Mouse (Mus musculus): ENCODE data around the gene Klhl5. TPM values are rescaled to one million over a fixed set of nuclear protein-coding genes. Genes with fewer than 3 reads are reported as not detected.
"Not testable (repeated sequence)": the region's sequence is repeated elsewhere in the genome, so short reads cannot be mapped to it uniquely, and the experiment has no call there.

Klhl5 gene
- polyA plus RNA-seq, 1 experiment, result 25.2 TPM

DNA sequence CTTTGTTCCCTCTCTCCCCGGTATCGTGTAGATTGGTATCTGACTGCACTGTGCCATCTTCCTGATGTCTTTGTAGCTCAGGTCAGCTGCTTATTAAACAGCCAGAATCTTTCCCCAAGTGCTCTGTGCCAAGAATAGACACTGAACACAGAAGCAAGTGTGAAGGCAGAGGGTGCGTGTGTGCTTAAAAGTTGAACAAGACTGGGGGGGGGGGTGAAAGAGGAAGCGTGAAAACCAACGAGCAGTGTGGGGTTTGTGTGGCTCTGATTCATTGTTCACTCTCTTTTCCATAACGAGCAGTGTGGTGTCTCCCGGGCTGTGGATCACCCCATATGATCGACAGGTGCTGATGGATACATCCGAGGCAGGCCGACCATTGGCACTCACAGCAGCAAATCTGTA lies 4.7 kb upstream of the Klhl5 start:
- peak overlapping the region; percentile 3; the same call in 1 of the 2 replicates for H3K27ac ChIP-seq (ENCODE audit: insufficient read depth, low read depth, low read length)
- WGBS, result 51% methylated on average over 10 of the region's 10 CpGs
- no peak for DNase-seq
- H3K4me1 ChIP-seq (ENCODE audit: control insufficient read depth, insufficient read depth, low read length), result peaks cover 4% of the 10 kb centered on the region; the same call in 1 of the 2 replicates
- H3K36me3 ChIP-seq (ENCODE audit: control insufficient read depth, insufficient read depth, low read length), result no peaks in the 10 kb centered on the region
- H3K4me3 ChIP-seq (ENCODE audit: insufficient read depth, low read depth, low read length), result no peak overlapping the region
- TF ChIP-seq POLR2A (IDR thresholded peaks at IDR 0.05; ENCODE audit: low read depth, low read length) (no peak), CTCF (conservative IDR thresholded peaks at IDR 0.05; ENCODE audit: insufficient read depth, insufficient read length, low read depth, low read length) (no peak)
- H3K27me3 ChIP-seq (replicated peaks; ENCODE audit: control insufficient read depth, insufficient read depth, low read length), result no peaks in the 10 kb centered on the region

DNA sequence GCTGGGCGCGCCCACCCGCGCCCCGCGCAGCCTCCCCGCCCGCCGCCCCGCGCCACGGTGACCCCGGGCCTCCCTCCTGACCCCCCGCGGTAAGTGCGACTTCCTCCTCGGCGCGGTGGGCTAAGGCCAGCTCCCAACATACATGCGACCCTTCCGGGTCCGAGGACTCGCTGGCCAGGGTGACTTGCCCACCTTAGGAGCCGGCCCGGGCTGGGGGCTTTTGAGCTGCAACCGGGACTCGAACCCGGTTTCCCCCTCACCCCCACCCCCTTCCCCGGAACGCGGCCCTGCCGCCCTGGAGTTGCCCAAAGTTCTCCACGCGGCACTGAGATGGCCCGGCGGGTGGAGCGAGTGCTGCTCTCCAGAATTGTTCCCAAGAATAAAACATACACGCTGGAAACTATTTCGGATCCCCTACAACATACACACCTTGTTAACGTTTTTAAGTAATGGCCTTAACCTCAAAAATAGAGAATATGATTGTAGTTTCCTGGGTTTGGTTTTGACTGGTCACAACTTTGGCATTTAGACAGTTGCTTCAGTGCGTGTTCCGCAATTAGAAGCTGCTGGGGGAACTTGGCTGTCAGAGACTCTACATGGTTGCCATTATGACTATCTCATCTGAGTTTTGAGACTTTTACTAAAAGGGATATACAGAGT lies 564 bp downstream of the Klhl5 start:
- no peak for TF ChIP-seq CTCF (conservative IDR thresholded peaks at IDR 0.05; ENCODE audit: insufficient read depth, insufficient read length, low read depth, low read length)
- no peak for TF ChIP-seq POLR2A (IDR thresholded peaks at IDR 0.05; ENCODE audit: low read depth, low read length)
- Histone ChIP-seq H3K36me3 (ENCODE audit: control insufficient read depth, insufficient read depth, low read length) (no peaks in the 10 kb centered on the region), H3K27me3 (replicated peaks; ENCODE audit: control insufficient read depth, insufficient read depth, low read length) (no peaks in the 10 kb centered on the region), H3K4me3 (ENCODE audit: insufficient read depth, low read depth, low read length) (peak overlapping the region; percentile 79), H3K27ac (ENCODE audit: insufficient read depth, low read depth, low read length) (peak overlapping the region; percentile 59), H3K4me1 (ENCODE audit: control insufficient read depth, insufficient read depth, low read length) (no peaks in the 10 kb centered on the region)
- DNase-seq, result peak; percentile 50
- WGBS, result 3% methylated on average over 39 of the region's 42 CpGs

- peak; percentile 54 for DNase-seq
- not testable (repeated sequence) for H3K27me3 ChIP-seq (replicated peaks; ENCODE audit: control insufficient read depth, insufficient read depth, low read length); H3K4me3 ChIP-seq (ENCODE audit: insufficient read depth, low read depth, low read length); H3K36me3 ChIP-seq (ENCODE audit: control insufficient read depth, insufficient read depth, low read length); H3K4me1 ChIP-seq (ENCODE audit: control insufficient read depth, insufficient read depth, low read length); H3K27ac ChIP-seq (ENCODE audit: insufficient read depth, low read depth, low read length)
- WGBS, result 73% methylated on average over 3 of the region's 3 CpGs
Observed at GRCm38 (mm10) chr5:65112225-65112624, 4.9 kb downstream of the Klhl5 start.

- Histone ChIP-seq H3K27me3 (replicated peaks; ENCODE audit: control insufficient read depth, insufficient read depth, low read length) (no peaks in the 10 kb centered on the region), H3K27ac (ENCODE audit: insufficient read depth, low read depth, low read length) (peak overlapping the region; percentile 89), H3K4me1 (ENCODE audit: control insufficient read depth, insufficient read depth, low read length) (no peaks in the 10 kb centered on the region), H3K36me3 (ENCODE audit: control insufficient read depth, insufficient read depth, low read length) (no peaks in the 10 kb centered on the region), H3K4me3 (ENCODE audit: insufficient read depth, low read depth, low read length) (no peak overlapping the region)
- TF ChIP-seq CTCF (conservative IDR thresholded peaks at IDR 0.05; ENCODE audit: insufficient read depth, insufficient read length, low read depth, low read length), result no peak
- TF ChIP-seq POLR2A (IDR thresholded peaks at IDR 0.05; ENCODE audit: low read depth, low read length), result no peak
- WGBS, result 85% methylated on average over 6 of the region's 6 CpGs
- peak; percentile 59 for DNase-seq
Observed at GRCm38 (mm10) chr5:65113323-65113722, 6.0 kb downstream of the Klhl5 start.

DNA sequence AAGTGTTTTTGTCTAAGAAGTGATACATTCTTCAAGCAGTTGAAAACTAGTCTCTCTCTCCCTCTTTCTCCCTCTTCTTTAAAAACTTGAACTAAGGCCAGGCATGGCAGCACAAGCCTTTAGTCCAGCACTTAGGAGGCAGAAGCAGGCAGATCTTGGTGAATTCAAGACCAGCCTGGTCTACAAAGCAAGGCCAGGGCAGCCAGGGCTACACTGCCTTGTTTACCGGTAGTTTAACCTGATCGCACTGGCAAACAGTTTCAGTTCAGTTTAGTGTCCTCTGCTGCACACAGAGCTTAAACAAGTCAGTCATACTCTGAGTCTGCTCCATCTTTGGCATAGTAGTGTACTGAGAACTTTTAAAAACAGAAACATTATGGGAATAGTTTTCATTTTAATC lies 9.4 kb downstream of the Klhl5 start:
- Histone ChIP-seq H3K27me3 (replicated peaks; ENCODE audit: control insufficient read depth, insufficient read depth, low read length) (no peaks in the 10 kb centered on the region), H3K4me1 (ENCODE audit: control insufficient read depth, insufficient read depth, low read length) (no peaks in the 10 kb centered on the region), H3K36me3 (ENCODE audit: control insufficient read depth, insufficient read depth, low read length) (no peaks in the 10 kb centered on the region), H3K4me3 (ENCODE audit: insufficient read depth, low read depth, low read length) (no peak overlapping the region), H3K27ac (ENCODE audit: insufficient read depth, low read depth, low read length) (no peak overlapping the region)
- no peak for DNase-seq
- 92% methylated on average over 2 of the region's 2 CpGs for WGBS
- TF ChIP-seq CTCF (conservative IDR thresholded peaks at IDR 0.05; ENCODE audit: insufficient read depth, insufficient read length, low read depth, low read length) (no peak), POLR2A (IDR thresholded peaks at IDR 0.05; ENCODE audit: low read depth, low read length) (no peak)

- no peaks in the 10 kb centered on the region for H3K27me3 ChIP-seq (replicated peaks; ENCODE audit: control insufficient read depth, insufficient read depth, low read length)
- DNase-seq, result no peak
- peaks cover 5% of the 10 kb centered on the region; the same call in 1 of the 2 replicates for H3K4me1 ChIP-seq (ENCODE audit: control insufficient read depth, insufficient read depth, low read length)
- TF ChIP-seq CTCF (conservative IDR thresholded peaks at IDR 0.05; ENCODE audit: insufficient read depth, insufficient read length, low read depth, low read length), result no peak
- TF ChIP-seq POLR2A (IDR thresholded peaks at IDR 0.05; ENCODE audit: low read depth, low read length), result no peak
- no peaks in the 10 kb centered on the region for H3K36me3 ChIP-seq (ENCODE audit: control insufficient read depth, insufficient read depth, low read length)
- no peak overlapping the region for H3K27ac ChIP-seq (ENCODE audit: insufficient read depth, low read depth, low read length)
- no peak overlapping the region for H3K4me3 ChIP-seq (ENCODE audit: insufficient read depth, low read depth, low read length)
- WGBS, result 69% methylated on average over 1 of the region's 1 CpGs
Observed at GRCm38 (mm10) chr5:65119495-65119894, 12.2 kb downstream of the Klhl5 start.

- Histone ChIP-seq H3K4me3 (ENCODE audit: insufficient read depth, low read depth, low read length) (no peak overlapping the region), H3K27me3 (replicated peaks; ENCODE audit: control insufficient read depth, insufficient read depth, low read length) (no peaks in the 10 kb centered on the region), H3K36me3 (ENCODE audit: control insufficient read depth, insufficient read depth, low read length) (no peaks in the 10 kb centered on the region), H3K4me1 (ENCODE audit: control insufficient read depth, insufficient read depth, low read length) (peaks cover 5% of the 10 kb centered on the region; the same call in 1 of the 2 replicates), H3K27ac (ENCODE audit: insufficient read depth, low read depth, low read length) (0 out of 2 replicates have a peak overlapping the region, but pooled peaks have one; percentile 3)
- peak; percentile 33 for DNase-seq
- TF ChIP-seq POLR2A (IDR thresholded peaks at IDR 0.05; ENCODE audit: low read depth, low read length) (no peak), CTCF (conservative IDR thresholded peaks at IDR 0.05; ENCODE audit: insufficient read depth, insufficient read length, low read depth, low read length) (no peak)
- WGBS, result 47% methylated on average over 3 of the region's 3 CpGs
Observed at GRCm38 (mm10) chr5:65119918-65120317, 12.6 kb downstream of the Klhl5 start.

All from kidney, adult 2 months (tissue).